Mouse (Mus musculus) liver, embryonic 14.5 days (tissue): ENCODE measurements around the gene Gtsf1. TPM values are rescaled to one million over a fixed set of nuclear protein-coding genes. Genes with fewer than 3 reads are reported as not detected.
A peak's percentile ranks its signal among the peaks of the same experiment; 100 is the strongest.

Experiments used
- ATAC-seq: fragments of 200-750 bp; cut with Nextera tagmentation; 2 replicates; pipeline ENCODE4 v1.8.0; 2017; ENCODE audit warnings: moderate number of reproducible peaks, mild to moderate bottlenecking, moderate library complexity; ENCODE audit not compliant: insufficient read depth
- DNase-seq, 3 experiments: peaks; one replicate each; pipeline ENCODE4 v3.0.0-alpha.2; 2012 to 2013; ENCODE audit warnings: low read depth in 3 of 3, low spot score in 3 of 3
- H3K27ac ChIP-seq: fragments of 300-500 bp; sonication (generic); 2 replicates; pipeline ENCODE4 v1.5.1; 2014; ENCODE audit warnings: moderate library complexity, mild to moderate bottlenecking, control low read depth, inconsistent platforms
- H3K27me3 ChIP-seq: fragments of 300-500 bp; sonication (generic); 2 replicates; pipeline ENCODE4 v1.6.1; 2014; ENCODE audit warnings: mild to moderate bottlenecking, low read length, moderate library complexity; ENCODE audit not compliant: control insufficient read depth, insufficient read depth
- H3K36me3 ChIP-seq: fragments of 300-500 bp; sonication (generic); replicated peaks from 2 replicates; pipeline ENCODE4 v1.6.1; 2014; ENCODE audit warnings: low read depth; ENCODE audit not compliant: control insufficient read depth, insufficient read depth
- H3K4me1 ChIP-seq, 2 experiments: fragments of 200-500 bp in 1 of 2; fragments of 300-500 bp in 1 of 2; sonication (generic) in 1 of 2; replicated peaks; 2 replicates each; pipeline ENCODE4 v1.6.1; 2012 to 2014; ENCODE audit warnings: antibody characterized with exemption in 1 of 2, inconsistent platforms in 1 of 2, low read length in 1 of 2; ENCODE audit not compliant: control insufficient read depth in 2 of 2, insufficient read depth in 2 of 2
- H3K4me2 ChIP-seq: fragments of 300-500 bp; sonication (generic); 2 replicates; pipeline ENCODE4 v1.6.1; 2014; ENCODE audit warnings: low read depth, mild to moderate bottlenecking, control low read depth, moderate library complexity
- H3K4me3 ChIP-seq, 2 experiments: fragments of 200-500 bp in 1 of 2; fragments of 300-500 bp in 1 of 2; sonication (generic) in 1 of 2; 2 replicates each; pipeline ENCODE4 v1.5.1; 2012 to 2014; ENCODE audit warnings: low read depth in 2 of 2, low read length in 2 of 2, mild to moderate bottlenecking in 2 of 2, control low read depth in 1 of 2, inconsistent platforms in 1 of 2, moderate library complexity in 1 of 2; ENCODE audit not compliant: insufficient read depth in 1 of 2
- H3K9ac ChIP-seq: fragments of 300-500 bp; sonication (generic); replicated peaks from 2 replicates; pipeline ENCODE4 v1.6.1; 2014; ENCODE audit warnings: mild to moderate bottlenecking, control low read depth, moderate library complexity
- H3K9me3 ChIP-seq: fragments of 300-500 bp; sonication (generic); 2 replicates; pipeline ENCODE4 v1.6.1; 2016; ENCODE audit warnings: low read length, mixed read lengths; ENCODE audit not compliant: control insufficient read depth
- CTCF ChIP-seq: IDR thresholded peaks from 2 replicates; pipeline ENCODE4 v1.5.1; 2016; ENCODE audit warnings: antibody characterized with exemption, low read depth, control low read depth
- EP300 ChIP-seq: IDR thresholded peaks from 2 replicates; pipeline ENCODE4 v1.6.1; 2016; ENCODE audit warnings: antibody characterized with exemption, low read depth
- WGBS: fragments of 180-500 bp; shearing (Covaris S2); extraction: QIAGEN DNeasy Blood & Tissue Kit; methylation state at CpG from one replicate; pipeline ENCODE4 v1.1.7; 2014; ENCODE audit not compliant: insufficient replicate concordance; 5-methylcytosine and 5-hydroxymethylcytosine counted together
- polyA plus RNA-seq, 2 experiments: library from polyadenylated mRNA; depleted of rRNA in 1 of 2; stranded (reverse) in 1 of 2; unstranded in 1 of 2; fragments of >200 nt; fragmentation: Nextera tagmentation in 1 of 2; extraction: Ambion mirVana in 1 of 2; gene quantifications; 2 replicates each; pipeline versions ENCODE4 v1.2.1 to v1.2.3; 2012 to 2014

Gene Gtsf1
- polyA plus RNA-seq, 2 experiments: not detected

DNA sequence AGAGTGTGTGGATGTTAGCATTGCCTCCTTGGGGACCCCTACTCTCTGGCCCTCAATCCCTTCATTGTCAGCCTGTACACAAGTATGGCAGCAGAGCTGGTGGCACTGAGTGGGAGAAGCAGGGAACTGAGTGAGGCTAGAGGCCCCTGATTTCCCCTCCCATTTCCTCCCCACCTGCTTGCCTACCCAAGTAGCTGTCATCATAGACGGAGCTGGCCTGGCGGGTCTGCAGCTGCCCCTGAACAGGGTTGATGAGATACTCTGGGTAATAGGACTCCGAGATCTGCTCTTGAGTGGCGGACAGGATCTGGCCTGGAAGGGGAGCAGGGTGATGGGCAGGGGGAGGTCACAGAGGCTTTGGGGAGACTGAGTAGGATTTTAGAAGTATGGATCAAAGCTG lies 74.1 kb downstream of the Gtsf1 start:
- no peak for ATAC-seq
- no peak overlapping the region for H3K27ac ChIP-seq

GRCm38 (mm10) chr15:103355420-103355819 lies 74.8 kb downstream of the Gtsf1 start:
- Histone ChIP-seq H3K27me3 (no peaks in the 10 kb centered on the region), H3K36me3 (peaks cover 9% of the 10 kb centered on the region), H3K4me2 (no peak overlapping the region), H3K9ac (no peak overlapping the region), H3K4me1 (peaks cover 2 to 18% of the 10 kb centered on the region in 2 experiments), H3K27ac (no peak overlapping the region), H3K4me3 (no peak overlapping the region), H3K9me3 (no peaks in the 10 kb centered on the region)
- 73% methylated on average over 4 of the region's 4 CpGs for WGBS
- DNase-seq (no peak), ATAC-seq (no peak)
- TF ChIP-seq EP300 (no peak), CTCF (no peak)

More for the DNA sequence above, 74.1 kb downstream of the Gtsf1 start:
- WGBS: 61% methylated on average over 4 of the region's 4 CpGs
- Histone ChIP-seq H3K4me3 (no peak overlapping the region), H3K9me3 (no peaks in the 10 kb centered on the region), H3K36me3 (peaks cover 9% of the 10 kb centered on the region), H3K4me1 (peaks cover 3 to 19% of the 10 kb centered on the region in 2 experiments), H3K9ac (no peak overlapping the region), H3K27me3 (no peaks in the 10 kb centered on the region), H3K4me2 (no peak overlapping the region)
- DNase-seq: no peak
- TF ChIP-seq EP300 (no peak), CTCF (no peak)

GRCm38 (mm10) chr15:103354690-103355089 lies 75.6 kb downstream of the Gtsf1 start:
- H3K36me3 ChIP-seq: peaks cover 9% of the 10 kb centered on the region
- no peaks in the 10 kb centered on the region for H3K27me3 ChIP-seq
- H3K4me3 ChIP-seq: no peak overlapping the region
- no peak overlapping the region for H3K27ac ChIP-seq
- 87% methylated on average over 2 of the region's 2 CpGs for WGBS
- peaks cover 2 to 15% of the 10 kb centered on the region in 2 experiments for H3K4me1 ChIP-seq
- no peaks in the 10 kb centered on the region for H3K9me3 ChIP-seq
- no peak overlapping the region for H3K4me2 ChIP-seq
- no peak overlapping the region for H3K9ac ChIP-seq
- ATAC-seq (no peak), DNase-seq (no peak)
- TF ChIP-seq CTCF (no peak), EP300 (no peak)

GRCm38 (mm10) chr15:103353511-103354256 lies 76.6 kb downstream of the Gtsf1 start:
- WGBS: 75% methylated on average over 11 of the region's 11 CpGs
- Histone ChIP-seq H3K27me3 (no peaks in the 10 kb centered on the region), H3K9me3 (no peaks in the 10 kb centered on the region), H3K27ac (no peak overlapping the region), H3K36me3 (peaks cover 9% of the 10 kb centered on the region), H3K4me1 (peaks cover 0 to 7% of the 10 kb centered on the region in 2 experiments; a peak in 2 of 4 replicates), H3K4me3 (no peak overlapping the region), H3K9ac (no peak overlapping the region), H3K4me2 (no peak overlapping the region)
- DNase-seq: no peak
- no peak for ATAC-seq
- TF ChIP-seq CTCF: no peak
- no peak for TF ChIP-seq EP300

DNA sequence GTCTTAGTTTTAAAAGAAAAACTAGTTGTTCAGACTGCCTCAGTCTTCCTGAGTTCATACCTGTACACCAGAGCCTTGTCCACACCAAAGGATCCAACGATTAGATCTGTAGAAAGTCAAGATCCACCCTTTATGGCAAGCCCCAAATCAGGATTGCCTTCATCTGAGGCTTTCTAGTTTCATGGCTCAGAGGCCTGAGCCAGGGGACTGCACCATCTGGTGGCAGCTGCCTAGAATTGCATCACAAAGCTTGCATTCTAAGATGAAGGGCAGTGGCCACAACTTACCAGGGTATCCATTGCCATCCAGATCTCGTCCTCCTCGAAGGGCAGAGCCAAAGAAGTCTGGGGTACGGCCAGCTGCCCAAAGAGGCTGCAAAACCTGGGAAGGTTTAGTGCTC lies 77.4 kb downstream of the Gtsf1 start:
- Histone ChIP-seq H3K36me3 (peaks cover 9% of the 10 kb centered on the region), H3K9me3 (no peaks in the 10 kb centered on the region), H3K27me3 (no peaks in the 10 kb centered on the region), H3K9ac (no peak overlapping the region), H3K4me1 (peaks cover 0 to 2% of the 10 kb centered on the region in 2 experiments; a peak in 1 of 4 replicates), H3K4me3 (no peak overlapping the region), H3K27ac (no peak overlapping the region), H3K4me2 (no peak overlapping the region)
- DNase-seq (no peak), ATAC-seq (no peak)
- TF ChIP-seq CTCF (peak; percentile 87), EP300 (no peak)
- WGBS: 29% methylated on average over 4 of the region's 4 CpGs

Other genes with a start within 250 kb of the Gtsf1 start
- 27.8 and 32.4 TPM in 2 replicates for gene Cbx5, start 190.7 kb downstream of the Gtsf1 start, polyA plus RNA-seq (2012; rRNA removed)
- gene Cbx5, start 190.7 kb downstream of the Gtsf1 start, polyA plus RNA-seq (2014; fragmentation: Nextera tagmentation; extraction: Ambion mirVana): 54.4 and 57.1 TPM in 2 replicates
- 329 and 510 TPM in 2 replicates for gene Hnrnpa1, start 190.0 kb downstream of the Gtsf1 start, polyA plus RNA-seq (2012; rRNA removed)
- gene Hnrnpa1, start 190.0 kb downstream of the Gtsf1 start, polyA plus RNA-seq (2014; fragmentation: Nextera tagmentation; extraction: Ambion mirVana): 240 and 270 TPM in 2 replicates
- 178 and 222 TPM in 2 replicates for gene Nfe2, start 172.1 kb downstream of the Gtsf1 start, polyA plus RNA-seq (2012; rRNA removed)
- gene Nfe2, start 172.1 kb downstream of the Gtsf1 start, polyA plus RNA-seq (2014; fragmentation: Nextera tagmentation; extraction: Ambion mirVana): 175 and 184 TPM in 2 replicates
- 118 and 133 TPM in 2 replicates for gene Copz1, start 157.8 kb downstream of the Gtsf1 start, polyA plus RNA-seq (2012; rRNA removed)
- 205 and 219 TPM in 2 replicates for gene Copz1, start 157.8 kb downstream of the Gtsf1 start, polyA plus RNA-seq (2014; fragmentation: Nextera tagmentation; extraction: Ambion mirVana)
- 0.17 and 0.20 TPM in 2 replicates for gene Gpr84, start 119.9 kb downstream of the Gtsf1 start, polyA plus RNA-seq (2012; rRNA removed)
- gene Gpr84, start 119.9 kb downstream of the Gtsf1 start, polyA plus RNA-seq (2014; fragmentation: Nextera tagmentation; extraction: Ambion mirVana): 0.18 and 0.32 TPM in 2 replicates
- 4.9 and 5.6 TPM in 2 replicates for gene Zfp385a, start 90.4 kb downstream of the Gtsf1 start, polyA plus RNA-seq (2012; rRNA removed)
- 4.7 and 6.2 TPM in 2 replicates for gene Zfp385a, start 90.4 kb downstream of the Gtsf1 start, polyA plus RNA-seq (2014; fragmentation: Nextera tagmentation; extraction: Ambion mirVana)
- 8.4 and 9.3 TPM in 2 replicates for gene Itga5, start 63.7 kb downstream of the Gtsf1 start, polyA plus RNA-seq (2012; rRNA removed)
- gene Itga5, start 63.7 kb downstream of the Gtsf1 start, polyA plus RNA-seq (2014; fragmentation: Nextera tagmentation; extraction: Ambion mirVana): 9.9 and 12.5 TPM in 2 replicates
- gene Gtsf2, start 18.0 kb upstream of the Gtsf1 start, polyA plus RNA-seq (2012; rRNA removed): not detected in 2 replicates
- not detected in 2 replicates for gene Gtsf2, start 18.0 kb upstream of the Gtsf1 start, polyA plus RNA-seq (2014; fragmentation: Nextera tagmentation; extraction: Ambion mirVana)
- 4.9 and 5.6 TPM in 2 replicates for gene Nckap1l, start 23.3 kb upstream of the Gtsf1 start, polyA plus RNA-seq (2012; rRNA removed)
- 5.9 and 6.1 TPM in 2 replicates for gene Nckap1l, start 23.3 kb upstream of the Gtsf1 start, polyA plus RNA-seq (2014; fragmentation: Nextera tagmentation; extraction: Ambion mirVana)
- gene Pde1b, start 72.6 kb upstream of the Gtsf1 start, polyA plus RNA-seq (2012; rRNA removed): 0.83 and 1.0 TPM in 2 replicates
- 0.11 and 0.19 TPM in 2 replicates for gene Pde1b, start 72.6 kb upstream of the Gtsf1 start, polyA plus RNA-seq (2014; fragmentation: Nextera tagmentation; extraction: Ambion mirVana)
- 0.09 and 0.24 TPM in 2 replicates for gene Ppp1r1a, start 107.5 kb upstream of the Gtsf1 start, polyA plus RNA-seq (2012; rRNA removed)
- gene Ppp1r1a, start 107.5 kb upstream of the Gtsf1 start, polyA plus RNA-seq (2014; fragmentation: Nextera tagmentation; extraction: Ambion mirVana): 0.20 TPM in 1 of 2 replicates, not detected in the other
- gene Glycam1, start 134.6 kb upstream of the Gtsf1 start, polyA plus RNA-seq (2012; rRNA removed): not detected in 2 replicates
- gene Glycam1, start 134.6 kb upstream of the Gtsf1 start, polyA plus RNA-seq (2014; fragmentation: Nextera tagmentation; extraction: Ambion mirVana): not detected in 2 replicates